Mouse (Mus musculus) kidney, embryonic 14.5 days (tissue): ENCODE measurements around the gene St3gal4. TPM values are rescaled to one million over a fixed set of nuclear protein-coding genes. Genes with fewer than 3 reads are reported as not detected.

Source experiments
- ATAC-seq: fragments of 200-750 bp; cut with Nextera tagmentation; 2 replicates; pipeline ENCODE4 v1.8.0; 2017; ENCODE audit warnings: moderate number of reproducible peaks, mild to moderate bottlenecking, moderate TSS enrichment, moderate library complexity; ENCODE audit not compliant: low FRiP score, low TSS enrichment
- H3K27ac ChIP-seq: fragments of 300-500 bp; sonication (generic); 2 replicates; pipeline ENCODE4 v1.5.1; 2014; ENCODE audit warnings: low read depth, mild to moderate bottlenecking, low read length, moderate library complexity, mixed read lengths
- H3K27me3 ChIP-seq: fragments of 300-500 bp; sonication (generic); 2 replicates; pipeline ENCODE4 v1.6.1; 2014; ENCODE audit warnings: mild to moderate bottlenecking, low read length; ENCODE audit not compliant: control insufficient read depth, insufficient read depth
- H3K36me3 ChIP-seq: fragments of 300-500 bp; sonication (generic); 2 replicates; pipeline ENCODE4 v1.6.1; 2014; ENCODE audit warnings: low read length, mixed read lengths; ENCODE audit not compliant: control insufficient read depth, insufficient read depth
- H3K4me1 ChIP-seq: fragments of 300-500 bp; sonication (generic); 2 replicates; pipeline ENCODE4 v1.6.1; 2014; ENCODE audit warnings: low read length, mixed read lengths; ENCODE audit not compliant: control insufficient read depth, insufficient read depth
- H3K4me2 ChIP-seq: fragments of 300-500 bp; sonication (generic); replicated peaks from 2 replicates; pipeline ENCODE4 v1.6.1; 2014; ENCODE audit warnings: low read depth, mild to moderate bottlenecking, low read length
- H3K4me3 ChIP-seq: fragments of 300-500 bp; sonication (generic); 2 replicates; pipeline ENCODE4 v1.5.1; 2014; ENCODE audit warnings: mild to moderate bottlenecking, low read length
- H3K9ac ChIP-seq: fragments of 300-500 bp; sonication (generic); 2 replicates; pipeline ENCODE4 v1.6.1; 2014; ENCODE audit warnings: low read depth, mild to moderate bottlenecking, low read length, moderate library complexity
- H3K9me3 ChIP-seq: fragments of 300-500 bp; sonication (generic); 2 replicates; pipeline ENCODE4 v1.6.1; 2016; ENCODE audit warnings: low read length; ENCODE audit not compliant: control insufficient read depth
- WGBS: fragments of 180-500 bp; shearing (Covaris S2); extraction: QIAGEN DNeasy Blood & Tissue Kit; methylation state at CpG from one replicate; pipeline ENCODE4 v1.1.7; 2014; 5-methylcytosine and 5-hydroxymethylcytosine counted together
- polyA plus RNA-seq: library from polyadenylated mRNA; unstranded; fragments of >200 nt; fragmentation: Nextera tagmentation; extraction: Ambion mirVana; gene quantifications from 2 replicates; pipeline ENCODE4 v1.2.1, GENCODE M21; 2014

St3gal4 gene
- polyA plus RNA-seq, 1 experiment from 2014 or later: 19.1 TPM

- H3K9me3 ChIP-seq: no peaks in the 10 kb centered on the region
- no peak overlapping the region for H3K27ac ChIP-seq
- H3K4me2 ChIP-seq: no peak overlapping the region
- H3K9ac ChIP-seq: no peak overlapping the region
- ATAC-seq: no peak
- H3K4me1 ChIP-seq: peaks cover 5% of the 10 kb centered on the region; the same call in 1 of the 2 replicates
- H3K27me3 ChIP-seq: no peaks in the 10 kb centered on the region
- no peak overlapping the region for H3K4me3 ChIP-seq
- WGBS: 92% methylated on average over 6 of the region's 6 CpGs
- peaks cover 14% of the 10 kb centered on the region; the same call in 1 of the 2 replicates for H3K36me3 ChIP-seq
These were observed 68.2 kb downstream of the St3gal4 start for GRCm38 (mm10) chr9:35050701-35051454.

- no peak overlapping the region for H3K27ac ChIP-seq
- peaks cover 14% of the 10 kb centered on the region; the same call in 1 of the 2 replicates for H3K4me1 ChIP-seq
- H3K36me3 ChIP-seq: peaks cover 14% of the 10 kb centered on the region; the same call in 1 of the 2 replicates
- ATAC-seq: no peak
- no peak overlapping the region for H3K9ac ChIP-seq
- H3K4me3 ChIP-seq: no peak overlapping the region
- H3K9me3 ChIP-seq: no peaks in the 10 kb centered on the region
- H3K27me3 ChIP-seq: no peaks in the 10 kb centered on the region
- H3K4me2 ChIP-seq: no peak overlapping the region
- 68% methylated on average over 3 of the region's 3 CpGs for WGBS
These were observed 69.1 kb downstream of the St3gal4 start for GRCm38 (mm10) chr9:35049891-35050527.

GRCm38 (mm10) chr9:35048449-35048848, 70.6 kb downstream of the St3gal4 start:
- no peak overlapping the region for H3K9ac ChIP-seq
- no peaks in the 10 kb centered on the region for H3K9me3 ChIP-seq
- H3K27me3 ChIP-seq: no peaks in the 10 kb centered on the region
- no peak overlapping the region for H3K27ac ChIP-seq
- no peak overlapping the region for H3K4me2 ChIP-seq
- 82% methylated on average over 6 of the region's 6 CpGs for WGBS
- peaks cover 11% of the 10 kb centered on the region; the same call in 1 of the 2 replicates for H3K36me3 ChIP-seq
- no peak for ATAC-seq
- H3K4me1 ChIP-seq: peaks cover 22% of the 10 kb centered on the region; the same call in 1 of the 2 replicates
- H3K4me3 ChIP-seq: no peak overlapping the region

- H3K27ac ChIP-seq: peak overlapping the region; percentile 48; the same call in 1 of the 2 replicates
- H3K9ac ChIP-seq: no peak overlapping the region
- H3K36me3 ChIP-seq: no peaks in the 10 kb centered on the region; the same call in 1 of the 2 replicates
- no peak overlapping the region for H3K4me2 ChIP-seq
- no peaks in the 10 kb centered on the region for H3K27me3 ChIP-seq
- H3K4me3 ChIP-seq: no peak overlapping the region
- no peak; the same call in 1 of the 2 replicates for ATAC-seq
- 73% methylated on average over 2 of the region's 2 CpGs for WGBS
- H3K4me1 ChIP-seq: peaks cover 26% of the 10 kb centered on the region; the same call in 1 of the 2 replicates
- no peaks in the 10 kb centered on the region for H3K9me3 ChIP-seq
These were observed 73.3 kb downstream of the St3gal4 start for GRCm38 (mm10) chr9:35045756-35046155.

GRCm38 (mm10) chr9:35045031-35045531, 74.0 kb downstream of the St3gal4 start:
- peak overlapping the region; percentile 48; the same call in 1 of the 2 replicates for H3K27ac ChIP-seq
- H3K4me1 ChIP-seq: peaks cover 26% of the 10 kb centered on the region; the same call in 1 of the 2 replicates
- no peak overlapping the region for H3K9ac ChIP-seq
- no peaks in the 10 kb centered on the region; the same call in 1 of the 2 replicates for H3K36me3 ChIP-seq
- WGBS: 45% methylated on average over 11 of the region's 11 CpGs
- H3K9me3 ChIP-seq: no peaks in the 10 kb centered on the region
- no peaks in the 10 kb centered on the region for H3K27me3 ChIP-seq
- H3K4me3 ChIP-seq: no peak overlapping the region
- no peak overlapping the region for H3K4me2 ChIP-seq
- peak; percentile 53; the same call in 1 of the 2 replicates for ATAC-seq

GRCm38 (mm10) chr9:35044458-35044857, 74.6 kb downstream of the St3gal4 start:
- peaks cover 22% of the 10 kb centered on the region; the same call in 1 of the 2 replicates for H3K4me1 ChIP-seq
- H3K27me3 ChIP-seq: no peaks in the 10 kb centered on the region
- no peak overlapping the region for H3K4me3 ChIP-seq
- H3K27ac ChIP-seq: peak overlapping the region; percentile 48; the same call in 1 of the 2 replicates
- H3K4me2 ChIP-seq: no peak overlapping the region
- no peaks in the 10 kb centered on the region for H3K9me3 ChIP-seq
- H3K9ac ChIP-seq: no peak overlapping the region
- ATAC-seq: peak; percentile 64
- WGBS: 4% methylated on average over 15 of the region's 15 CpGs
- no peaks in the 10 kb centered on the region; the same call in 1 of the 2 replicates for H3K36me3 ChIP-seq

- H3K27ac ChIP-seq: no peak overlapping the region
- H3K9me3 ChIP-seq: no peaks in the 10 kb centered on the region
These were observed 75.4 kb downstream of the St3gal4 start for GRCm38 (mm10) chr9:35043619-35044018.

GRCm38 (mm10) chr9:35041493-35041892, 77.6 kb downstream of the St3gal4 start:
- Histone ChIP-seq H3K4me3 (no peak overlapping the region), H3K36me3 (no peaks in the 10 kb centered on the region), H3K27me3 (no peaks in the 10 kb centered on the region), H3K4me1 (peaks cover 22% of the 10 kb centered on the region; the same call in 1 of the 2 replicates), H3K9me3 (peaks cover 4% of the 10 kb centered on the region), H3K27ac (no peak overlapping the region), H3K9ac (no peak overlapping the region), H3K4me2 (no peak overlapping the region)
- WGBS: 45% methylated on average over 5 of the region's 5 CpGs
- no peak for ATAC-seq

More at GRCm38 (mm10) chr9:35043619-35044018, 75.4 kb downstream of the St3gal4 start:
- no peaks in the 10 kb centered on the region for H3K27me3 ChIP-seq
- H3K4me1 ChIP-seq: peaks cover 22% of the 10 kb centered on the region; the same call in 1 of the 2 replicates
- H3K4me2 ChIP-seq: no peak overlapping the region
- WGBS: 68% methylated on average over 7 of the region's 7 CpGs
- H3K4me3 ChIP-seq: no peak overlapping the region
- no peak overlapping the region for H3K9ac ChIP-seq
- no peak for ATAC-seq
- H3K36me3 ChIP-seq: no peaks in the 10 kb centered on the region; the same call in 1 of the 2 replicates
